ENCODE assay signal across 27 mouse cellular contexts in the genomic region with DNA sequence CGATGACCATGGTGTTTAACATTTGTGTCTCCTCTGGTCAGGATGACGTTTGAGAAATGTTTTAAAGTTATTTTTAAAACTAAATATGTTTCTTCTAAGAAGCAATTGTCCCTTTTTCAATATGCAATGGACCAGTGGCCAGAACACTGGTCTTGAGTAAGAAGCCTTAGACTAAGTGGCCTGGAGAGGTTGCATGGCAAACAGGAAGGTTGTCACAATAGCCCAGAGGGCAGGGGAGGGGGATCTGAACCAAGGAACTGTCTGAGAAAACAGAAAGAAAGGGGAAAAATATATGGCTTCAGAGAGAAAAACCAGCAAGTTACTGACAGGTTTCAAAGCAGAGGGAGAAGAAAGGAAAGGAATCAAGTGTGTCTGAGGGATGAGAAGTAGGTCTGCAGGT. TPM values are rescaled to one million over a fixed set of nuclear protein-coding genes. Genes with fewer than 3 reads are reported as not detected.
DNase-seq lines count a peak whose midpoint lies in the region; ATAC-seq and TF ChIP-seq lines count a peak whose summit lies in the region.
"Had no signal": no experiment of that assay in that cellular context is flagged by ENCODE, and none has a peak within 500 bp of the region (broad histone marks: within the 10 kb centered on the region; RNA-seq: fewer than 3 reads in every experiment).

No protein-coding gene starts in this region.

- TF ChIP-seq CTCF in heart, adult 2 months (IDR thresholded peaks at IDR 0.05), result no peak
- no peak for TF ChIP-seq CTCF in liver, postnatal 0 days (IDR thresholded peaks at IDR 0.05; ENCODE audit: low read depth)
- TF ChIP-seq CTCF in cerebellum, adult 2 months (IDR thresholded peaks at IDR 0.05; ENCODE audit: borderline replicate concordance, insufficient read depth, low read depth, low read length), result no peak

- no peak overlapping the region for H3K27ac ChIP-seq in heart, adult 2 months
- peak overlapping the region; percentile 34 for H3K27ac ChIP-seq in liver, postnatal 0 days (ENCODE audit: low read depth)
- no peak overlapping the region for H3K27ac ChIP-seq in cerebellum, adult 2 months (ENCODE audit: insufficient read depth, low read length)
- H3K27ac ChIP-seq: embryonic facial prominence, embryonic 12.5 days; hindbrain, embryonic 10.5 days; hindbrain, embryonic 15.5 days; limb, embryonic 10.5 days; limb, embryonic 15.5 days; macrophage; midbrain, embryonic 10.5 days; midbrain, embryonic 15.5 days had no signal

- WGBS in heart, adult 2 months, result 72% methylated on average over 2 of the region's 2 CpGs
- WGBS in liver, postnatal 0 days (ENCODE audit: insufficient replicate concordance), result 56% methylated on average over 2 of the region's 2 CpGs
- WGBS in cerebellum, adult 2 months, result 86% methylated on average over 2 of the region's 2 CpGs

- H3K4me1 ChIP-seq in heart, adult 2 months (ENCODE audit: control insufficient read depth, insufficient read depth, low read length), result peaks cover 2% of the 10 kb centered on the region
- peaks cover 47% of the 10 kb centered on the region for H3K4me1 ChIP-seq in liver, postnatal 0 days (ENCODE audit: insufficient read depth)
- no peaks in the 10 kb centered on the region; the same call in 1 of the 2 replicates for H3K4me1 ChIP-seq in cerebellum, adult 2 months (ENCODE audit: control insufficient read depth, insufficient read depth, low read length)
- H3K4me1 ChIP-seq: midbrain, embryonic 15.5 days had no signal

- no peak for TF ChIP-seq POLR2A in heart, adult 2 months (IDR thresholded peaks at IDR 0.05; ENCODE audit: insufficient read depth, low read depth, low read length)
- TF ChIP-seq POLR2A in cerebellum, adult 2 months (IDR thresholded peaks at IDR 0.05; ENCODE audit: borderline replicate concordance, insufficient read depth, low read length), result no peak

- peak; percentile 30 for DNase-seq in heart, adult 11 months
- DNase-seq in heart, adult 2 months, result no peak
- DNase-seq in lung, postnatal 36 days, result peak; percentile 47
- no peak for DNase-seq in lung, postnatal 14 days
- DNase-seq in liver, postnatal 0 days, result no peak
- DNase-seq in right cerebral cortex, postnatal 10 days (ENCODE audit: low spot score in 2 of 2), result no peak
- no peak for DNase-seq in cerebellum, adult 2 months
- DNase-seq: adrenal gland, postnatal 14 days; cerebellum, adult 11 months; cerebellum, adult 9-11 months; embryo, embryonic 11 days; gastrocnemius, postnatal 36 days; heart, postnatal 14 days; kidney, postnatal 10 days; layer of hippocampus, adult 9-11 months; thymus, postnatal 14 days had no signal

- no peak overlapping the region for H3K4me3 ChIP-seq in heart, adult 2 months
- H3K4me3 ChIP-seq in liver, postnatal 0 days (ENCODE audit: low read depth, low read length), result no peak overlapping the region
- no peak overlapping the region for H3K4me3 ChIP-seq in cerebellum, adult 2 months (replicated peaks; ENCODE audit: insufficient read depth, low read depth, low read length)
- H3K4me3 ChIP-seq: embryonic facial prominence, embryonic 12.5 days; hindbrain, embryonic 10.5 days; hindbrain, embryonic 15.5 days; limb, embryonic 10.5 days; limb, embryonic 15.5 days; midbrain, embryonic 10.5 days; midbrain, embryonic 15.5 days had no signal

- peaks cover 5% of the 10 kb centered on the region for H3K36me3 ChIP-seq in heart, adult 2 months (ENCODE audit: control insufficient read depth, insufficient read depth, low read length)
- peaks cover 15% of the 10 kb centered on the region for H3K36me3 ChIP-seq in liver, postnatal 0 days (replicated peaks; ENCODE audit: insufficient read depth, low read length)
- H3K36me3 ChIP-seq: embryonic facial prominence, embryonic 12.5 days; hindbrain, embryonic 15.5 days; limb, embryonic 15.5 days; midbrain, embryonic 15.5 days had no signal

- H3K4me2 ChIP-seq in liver, postnatal 0 days (ENCODE audit: low read depth, low read length), result no peak overlapping the region
- H3K4me2 ChIP-seq: embryonic facial prominence, embryonic 12.5 days; hindbrain, embryonic 15.5 days; limb, embryonic 15.5 days; midbrain, embryonic 15.5 days had no signal

- no peaks in the 10 kb centered on the region for H3K9me3 ChIP-seq in liver, postnatal 0 days (ENCODE audit: low read length)
- H3K9me3 ChIP-seq: embryonic facial prominence, embryonic 12.5 days; hindbrain, embryonic 10.5 days; hindbrain, embryonic 15.5 days; limb, embryonic 10.5 days; limb, embryonic 15.5 days; midbrain, embryonic 10.5 days; midbrain, embryonic 15.5 days had no signal

- peaks cover 4% of the 10 kb centered on the region for H3K79me2 ChIP-seq in heart, adult 2 months (replicated peaks; ENCODE audit: control insufficient read depth, insufficient read depth, low read length)

- no peaks in the 10 kb centered on the region for H3K27me3 ChIP-seq in heart, adult 2 months (ENCODE audit: control insufficient read depth, insufficient read depth, low read length)
- no peaks in the 10 kb centered on the region for H3K27me3 ChIP-seq in liver, postnatal 0 days (ENCODE audit: insufficient read depth, low read length)
- no peaks in the 10 kb centered on the region for H3K27me3 ChIP-seq in cerebellum, adult 2 months (ENCODE audit: control insufficient read depth, insufficient read depth, low read length)
- H3K27me3 ChIP-seq: embryonic facial prominence, embryonic 12.5 days; hindbrain, embryonic 15.5 days; limb, embryonic 15.5 days; midbrain, embryonic 15.5 days; Patski had no signal

- no peak for ATAC-seq in liver, postnatal 0 days
- ATAC-seq: forebrain, embryonic 14.5 days; inflammation-experienced regulatory T-cells, adult 6 months; midbrain, embryonic 15.5 days; Patski had no signal

- no peak for TF ChIP-seq EP300 in heart, adult 2 months (IDR thresholded peaks at IDR 0.05; ENCODE audit: insufficient read depth, low read depth, low read length)
- TF ChIP-seq EP300 in liver, postnatal 0 days (IDR thresholded peaks at IDR 0.05; ENCODE audit: low read depth), result no peak

- intact Hi-C loops in heart, adult 2 months (cut with DNase I), result no loop called here

- no peak overlapping the region for H3K9ac ChIP-seq in heart, adult 2 months (ENCODE audit: low read depth, low read length)
- H3K9ac ChIP-seq in liver, postnatal 0 days (replicated peaks), result no peak overlapping the region
- H3K9ac ChIP-seq: embryonic facial prominence, embryonic 12.5 days; hindbrain, embryonic 15.5 days; limb, embryonic 15.5 days; midbrain, embryonic 15.5 days had no signal

RNA-seq across cellular contexts. Expression of a gene that starts 47.0 kb away (rescaled TPM):
- 1 to 10 TPM; 2.1 to 2.7 TPM for total RNA-seq in heart, adult 2 months (2021)
- 1.9 and 2.7 TPM in 2 replicates for polyA plus RNA-seq in heart, adult 2 months (2012; rRNA removed)
- polyA plus RNA-seq in liver, postnatal 0 days (2015; fragmentation: Nextera tagmentation; extraction: Ambion mirVana), result 10.3 and 10.6 TPM in 2 replicates
- 1.2 TPM in 2 replicates for polyA plus RNA-seq in cerebellum, adult 2 months (2012; rRNA removed)

RNA-seq across cellular contexts. Expression of a gene that starts 47.8 kb away (rescaled TPM):
- total RNA-seq in heart, adult 2 months (2021), result 10 to 100 TPM; 91.0 to 98.5 TPM
- polyA plus RNA-seq in heart, adult 2 months (2012; rRNA removed), result 35.9 and 51.3 TPM in 2 replicates
- 9.6 and 9.7 TPM in 2 replicates for polyA plus RNA-seq in liver, postnatal 0 days (2015; fragmentation: Nextera tagmentation; extraction: Ambion mirVana)
- polyA plus RNA-seq in cerebellum, adult 2 months (2012; rRNA removed), result 34.3 and 36.6 TPM in 2 replicates

Comparison
In these comparisons a context has a peak if more than half of its experiments do, and no peak if none do; other contexts are left out.
1. DNase-seq: peak in heart, adult 11 months (single experiment) and lung, postnatal 36 days (single experiment); none in heart, adult 2 months (0 of 2), lung, postnatal 14 days (single experiment), liver, postnatal 0 days (single experiment), right cerebral cortex, postnatal 10 days (0 of 2) and cerebellum, adult 2 months (0 of 2).